Mouse (Mus musculus): ENCODE results near the gene Rnf126.

DNA sequence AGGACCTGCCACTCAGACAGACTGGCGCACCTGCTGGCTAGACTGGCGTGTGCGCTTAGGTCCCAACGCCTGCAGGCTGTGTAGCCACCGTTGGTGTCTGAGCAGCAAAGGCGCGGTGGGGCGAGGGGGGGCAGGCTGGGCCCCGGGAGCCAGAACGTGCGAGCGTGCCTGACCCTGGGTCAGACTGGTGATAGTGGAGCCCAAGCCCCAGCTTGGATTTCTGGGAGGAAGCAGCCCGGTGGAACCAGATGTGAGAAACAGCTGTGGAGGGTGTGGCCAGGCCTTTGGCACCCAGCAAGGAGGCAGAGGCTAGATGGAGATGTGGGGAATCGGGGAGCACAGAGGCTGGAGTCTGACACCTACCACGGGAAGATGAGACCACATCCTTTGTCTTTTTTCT is 30.6 kb upstream of the Rnf126 start:
- TF ChIP-seq CTCF (IDR thresholded peaks at IDR 0.05; ENCODE audit: low read depth) (no peak), EP300 (IDR thresholded peaks at IDR 0.05; ENCODE audit: low read depth) (no peak)
